In genomic region chr6:117879408-117880115, GRCm38 (mm10) we compare ENCODE assay signal across 1 mouse cellular context.
TF ChIP-seq lines count a peak whose summit lies in the region.

No protein-coding gene starts in this region.

TF ChIP-seq in CH12.LX, 34 proteins besides CTCF, POLR2A, EP300 and RAD21 (continued from another document):
- peak; percentile 63 for TF ChIP-seq HCFC1 (IDR thresholded peaks at IDR 0.05; ENCODE audit: low read depth, low read length)
- TF ChIP-seq USF2 (conservative IDR thresholded peaks at IDR 0.05; ENCODE audit: low read depth, low read length) = peak; percentile 59
- peak; percentile 85 for TF ChIP-seq ELF1 (IDR thresholded peaks at IDR 0.05; ENCODE audit: low read depth, low read length)
- TF ChIP-seq MAFK (IDR thresholded peaks at IDR 0.05; ENCODE audit: insufficient replicate concordance, low read length) = no peak
- no peak for TF ChIP-seq ZKSCAN1 (IDR thresholded peaks at IDR 0.05; ENCODE audit: borderline replicate concordance, low read depth, low read length)
- 0 out of 2 replicates have a peak, but pooled peaks have one; percentile 5 for TF ChIP-seq ZNF384 (IDR thresholded peaks at IDR 0.05; ENCODE audit: low read depth, low read length)
- no peak for TF ChIP-seq JUND (conservative IDR thresholded peaks at IDR 0.05; ENCODE audit: low read depth, low read length)
- TF ChIP-seq MEF2A (IDR thresholded peaks at IDR 0.05; ENCODE audit: borderline replicate concordance, low read depth, low read length) = peak; percentile 82
- TF ChIP-seq ZMIZ1 (IDR thresholded peaks at IDR 0.05; ENCODE audit: low read depth, low read length) = no peak
- no peak for TF ChIP-seq GABPA (IDR thresholded peaks at IDR 0.05; ENCODE audit: insufficient replicate concordance, low read depth, low read length)
- TF ChIP-seq MYC (IDR thresholded peaks at IDR 0.05; ENCODE audit: low read depth, low read length) = peak; percentile 100
- peak; percentile 99 for TF ChIP-seq MAX (IDR thresholded peaks at IDR 0.05; ENCODE audit: low read length)
- peak; percentile 68; the same call in 1 of the 2 replicates for TF ChIP-seq UBTF (IDR thresholded peaks at IDR 0.05; ENCODE audit: low read depth, low read length)
- TF ChIP-seq KAT2A (IDR thresholded peaks at IDR 0.05; ENCODE audit: insufficient replicate concordance, low read length) = peak; percentile 82
- no peak for TF ChIP-seq PAX5 (IDR thresholded peaks at IDR 0.05; ENCODE audit: low read length)
- 0 out of 2 replicates have a peak, but pooled peaks have one; percentile 13 for TF ChIP-seq JUN (IDR thresholded peaks at IDR 0.05; ENCODE audit: insufficient read depth, low read depth, low read length)
- peak; percentile 99 for TF ChIP-seq MXI1 (IDR thresholded peaks at IDR 0.05; ENCODE audit: low read depth, low read length)
- TF ChIP-seq USF1 (IDR thresholded peaks at IDR 0.05; ENCODE audit: low read depth, low read length) = peak; percentile 76
- TF ChIP-seq NELFE (IDR thresholded peaks at IDR 0.05; ENCODE audit: low read depth, low read length) = peak; percentile 93
- TF ChIP-seq BHLHE40 (IDR thresholded peaks at IDR 0.05; ENCODE audit: low read depth, low read length) = peak; percentile 87
- no peak; the same call in 1 of the 2 replicates for TF ChIP-seq MAZ (IDR thresholded peaks at IDR 0.05; ENCODE audit: low read depth, low read length)
- TF ChIP-seq ETS1 (conservative IDR thresholded peaks at IDR 0.05; ENCODE audit: low read depth, low read length) = peak; percentile 21
- TF ChIP-seq IRF4 (IDR thresholded peaks at IDR 0.05; ENCODE audit: low read depth, low read length) = no peak
- TF ChIP-seq ZC3H11A (IDR thresholded peaks at IDR 0.05; ENCODE audit: low read depth, low read length) = no peak
- TF ChIP-seq POLR2AphosphoS2 (IDR thresholded peaks at IDR 0.05; ENCODE audit: low read depth, low read length) = peak; percentile 87
- no peak; the same call in none of the 2 replicates for TF ChIP-seq TCF12 (IDR thresholded peaks at IDR 0.05; ENCODE audit: low read depth, low read length)
- TF ChIP-seq NRF1 (IDR thresholded peaks at IDR 0.05; ENCODE audit: low read depth, low read length) = peak; percentile 93
- peak; percentile 94 for TF ChIP-seq SIN3A (IDR thresholded peaks at IDR 0.05; ENCODE audit: low read length)
- TF ChIP-seq CHD1 (IDR thresholded peaks at IDR 0.05; ENCODE audit: low read depth, low read length) = no peak
- TF ChIP-seq CHD2 (IDR thresholded peaks at IDR 0.05; ENCODE audit: low read length) = peak; percentile 74
